Mouse (Mus musculus) forebrain, embryonic 14.5 days (tissue): ENCODE measurements at regions not wholly inside any gene's neighbourhood (a gene's known extent, or its start where the extent isn't known, plus 50 kb on each side); places are given as distances from the start of the nearest gene placed in this dataset.

ENCODE experiments used
- ATAC-seq: fragments of 200-750 bp; cut with Nextera tagmentation; 2 replicates; pipeline ENCODE4 v1.8.0; 2017; ENCODE audit warnings: mild to moderate bottlenecking, moderate library complexity
- DNase-seq: peaks from one replicate; pipeline ENCODE4 v3.0.0-alpha.2; 2015; ENCODE audit warnings: low spot score
- H3K27ac ChIP-seq: fragments of 300-500 bp; sonication (generic); 2 replicates; pipeline ENCODE4 v1.5.1; 2014; ENCODE audit warnings: low read depth, mild to moderate bottlenecking, control low read depth, low read length, moderate library complexity
- H3K27me3 ChIP-seq: fragments of 300-500 bp; sonication (generic); replicated peaks from 2 replicates; pipeline ENCODE4 v1.6.1; 2014; ENCODE audit warnings: low read length, control low read depth, mixed read lengths; ENCODE audit not compliant: control insufficient read depth, insufficient read depth
- H3K36me3 ChIP-seq: fragments of 300-500 bp; sonication (generic); 2 replicates; pipeline ENCODE4 v1.6.1; 2014; ENCODE audit warnings: low read length, control low read depth; ENCODE audit not compliant: control insufficient read depth, insufficient read depth
- H3K4me1 ChIP-seq: fragments of 300-500 bp; sonication (generic); 2 replicates; pipeline ENCODE4 v1.6.1; 2014; ENCODE audit warnings: antibody characterized with exemption, low read length, control low read depth; ENCODE audit not compliant: control insufficient read depth, insufficient read depth
- H3K4me2 ChIP-seq: fragments of 300-500 bp; sonication (generic); 2 replicates; pipeline ENCODE4 v1.6.1; 2014; ENCODE audit warnings: mild to moderate bottlenecking, control low read depth, low read length
- H3K4me3 ChIP-seq: fragments of 300-500 bp; sonication (generic); 2 replicates; pipeline ENCODE4 v1.5.1; 2014; ENCODE audit warnings: low read depth, low read length, control low read depth
- H3K9ac ChIP-seq: fragments of 300-500 bp; sonication (generic); 2 replicates; pipeline ENCODE4 v1.6.1; 2014; ENCODE audit warnings: mild to moderate bottlenecking, low read length, control low read depth, moderate library complexity
- H3K9me3 ChIP-seq: fragments of 300-500 bp; sonication (generic); replicated peaks from 2 replicates; pipeline ENCODE4 v1.6.1; 2016; ENCODE audit warnings: low read length, control low read depth, mixed read lengths; ENCODE audit not compliant: control insufficient read depth
- WGBS: fragments of 180-500 bp; shearing (Covaris S2); extraction: QIAGEN DNeasy Blood & Tissue Kit; methylation state at CpG from one replicate; pipeline ENCODE4 v1.1.7; 2014; 5-methylcytosine and 5-hydroxymethylcytosine counted together

DNA sequence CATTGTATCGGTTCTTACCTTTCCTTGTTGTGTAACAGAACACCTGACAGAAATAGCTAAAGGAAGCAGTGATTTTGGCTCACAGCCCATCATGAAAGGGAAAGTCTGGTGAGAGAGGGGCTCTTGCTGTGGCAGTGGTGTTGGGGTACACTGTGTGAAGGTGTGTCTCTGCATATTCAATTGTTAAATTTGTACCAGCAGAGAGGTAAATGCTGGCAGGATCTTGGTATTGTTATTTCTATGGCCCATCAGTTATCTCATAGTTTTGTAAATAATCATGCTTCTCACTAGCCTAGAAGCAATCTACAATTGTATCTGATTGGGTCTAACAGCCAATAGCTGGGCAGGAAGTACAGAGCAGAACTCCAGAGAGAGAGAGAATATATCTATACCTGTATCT lies 95.7 kb downstream of the Mfap3l start:
- Histone ChIP-seq H3K9ac (no peak overlapping the region), H3K4me1 (no peaks in the 10 kb centered on the region), H3K4me2 (no peak overlapping the region), H3K27ac (no peak overlapping the region), H3K36me3 (no peaks in the 10 kb centered on the region), H3K4me3 (no peak overlapping the region), H3K27me3 (no peaks in the 10 kb centered on the region), H3K9me3 (no peaks in the 10 kb centered on the region)
- no peak for DNase-seq
- no peak for ATAC-seq
- 98% methylated on average over 1 of the region's 1 CpGs for WGBS

DNA sequence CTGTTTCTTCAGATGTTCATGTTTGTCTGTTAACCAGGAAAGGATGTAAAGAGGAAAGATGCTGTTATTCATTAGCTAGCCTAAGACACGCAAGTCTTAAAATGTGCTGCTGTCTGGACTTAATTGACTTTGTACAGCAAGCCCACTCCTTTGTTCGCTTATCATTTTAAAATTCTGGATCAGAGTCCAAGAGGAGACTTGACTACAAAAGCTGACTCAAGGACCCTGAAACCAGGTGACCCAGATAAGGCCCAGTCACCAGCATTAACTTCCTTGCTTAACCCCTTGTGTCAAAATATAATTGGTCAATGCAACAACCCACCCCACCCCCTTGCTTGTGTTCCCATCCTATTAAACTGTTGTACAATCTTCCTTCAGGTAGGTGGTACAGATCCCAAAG lies 99.9 kb downstream of the Mfap3l start:
- H3K27ac ChIP-seq, result no peak overlapping the region
- H3K9me3 ChIP-seq, result no peaks in the 10 kb centered on the region
- H3K27me3 ChIP-seq, result no peaks in the 10 kb centered on the region
- no peak overlapping the region for H3K4me3 ChIP-seq
- no peak overlapping the region for H3K4me2 ChIP-seq
- H3K4me1 ChIP-seq, result no peaks in the 10 kb centered on the region
- no peaks in the 10 kb centered on the region for H3K36me3 ChIP-seq
- ATAC-seq, result no peak
- WGBS, result 85% methylated on average over 2 of the region's 2 CpGs
- DNase-seq, result no peak
- no peak overlapping the region for H3K9ac ChIP-seq

DNA sequence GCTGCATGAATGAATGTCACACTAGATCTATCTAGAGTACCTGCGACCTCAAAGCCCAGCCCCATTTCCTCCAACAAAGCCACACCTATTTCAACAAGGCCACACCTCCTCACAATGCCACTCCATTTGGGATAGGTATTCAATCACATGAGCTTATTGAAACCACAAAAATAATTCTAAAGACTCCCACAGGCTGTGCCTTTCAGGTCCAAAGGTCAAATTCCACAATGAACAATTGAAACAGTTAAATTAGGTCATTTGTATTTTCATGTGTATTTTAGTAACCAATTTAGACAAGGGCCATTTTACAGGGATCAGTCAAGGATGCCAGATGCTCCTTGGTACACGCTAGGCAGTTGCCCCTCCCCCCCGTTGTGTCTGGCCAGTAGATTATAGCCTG lies 103.3 kb downstream of the Mfap3l start:
- no peak for DNase-seq
- no peaks in the 10 kb centered on the region for H3K27me3 ChIP-seq
- H3K4me1 ChIP-seq, result no peaks in the 10 kb centered on the region
- no peak overlapping the region for H3K4me3 ChIP-seq
- ATAC-seq, result no peak
- no peak overlapping the region for H3K4me2 ChIP-seq
- H3K36me3 ChIP-seq, result no peaks in the 10 kb centered on the region
- WGBS, result 69% methylated on average over 3 of the region's 3 CpGs
- H3K9ac ChIP-seq, result no peak overlapping the region
- H3K9me3 ChIP-seq, result no peaks in the 10 kb centered on the region
- no peak overlapping the region for H3K27ac ChIP-seq

DNA sequence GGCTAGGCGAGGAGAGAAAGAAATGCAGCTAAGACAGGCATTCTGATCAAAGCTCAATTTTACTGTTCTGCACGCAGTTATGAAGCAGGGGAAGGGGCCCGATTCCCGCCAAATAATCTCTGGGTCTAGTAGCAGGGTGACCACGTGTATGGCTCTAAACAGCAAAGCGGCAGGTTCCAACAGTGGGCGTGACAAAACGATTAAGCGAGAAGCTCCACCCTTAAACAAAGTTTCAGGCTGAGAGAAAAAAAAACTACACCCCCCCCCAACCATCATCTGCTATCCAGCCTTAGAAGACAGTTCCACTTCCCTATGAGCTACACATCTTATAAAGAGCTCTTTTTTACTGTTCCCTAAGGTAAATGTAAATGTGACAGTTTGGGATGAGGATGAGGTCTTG lies 103.8 kb downstream of the Mfap3l start:
- Histone ChIP-seq H3K9ac (no peak overlapping the region), H3K4me2 (no peak overlapping the region), H3K36me3 (no peaks in the 10 kb centered on the region), H3K4me1 (no peaks in the 10 kb centered on the region), H3K27me3 (no peaks in the 10 kb centered on the region), H3K9me3 (no peaks in the 10 kb centered on the region), H3K27ac (no peak overlapping the region), H3K4me3 (no peak overlapping the region)
- ATAC-seq, result no peak
- WGBS, result 92% methylated on average over 9 of the region's 9 CpGs
- DNase-seq, result no peak

DNA sequence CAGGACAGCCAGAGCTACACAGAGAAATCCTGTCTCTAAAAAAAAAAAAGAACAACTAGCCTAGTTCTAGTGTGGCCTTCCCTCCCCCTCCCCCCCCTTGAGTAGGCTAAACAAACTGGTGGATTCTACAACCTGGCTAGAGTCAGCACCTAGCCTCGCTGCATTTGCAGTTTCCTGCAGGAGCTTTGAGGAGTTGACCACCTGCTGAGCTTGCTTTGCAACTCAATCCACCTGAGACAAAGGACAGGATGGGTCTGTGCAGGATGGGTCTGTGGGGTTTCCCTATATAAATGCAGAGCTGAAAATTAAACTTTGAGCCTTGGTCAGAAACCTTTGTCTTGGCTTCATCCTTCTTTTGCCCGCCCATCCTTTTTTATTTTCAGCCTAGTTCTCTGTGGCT lies 104.3 kb downstream of the Mfap3l start:
- no peaks in the 10 kb centered on the region for H3K4me1 ChIP-seq
- no peaks in the 10 kb centered on the region for H3K9me3 ChIP-seq
- ATAC-seq, result no peak
- H3K27me3 ChIP-seq, result no peaks in the 10 kb centered on the region
- no peak overlapping the region for H3K9ac ChIP-seq
- no peak overlapping the region for H3K4me2 ChIP-seq
- H3K4me3 ChIP-seq, result no peak overlapping the region
- no peak for DNase-seq
- H3K36me3 ChIP-seq, result no peaks in the 10 kb centered on the region
- H3K27ac ChIP-seq, result no peak overlapping the region
- 48% methylated on average over 2 of the region's 2 CpGs for WGBS

DNA sequence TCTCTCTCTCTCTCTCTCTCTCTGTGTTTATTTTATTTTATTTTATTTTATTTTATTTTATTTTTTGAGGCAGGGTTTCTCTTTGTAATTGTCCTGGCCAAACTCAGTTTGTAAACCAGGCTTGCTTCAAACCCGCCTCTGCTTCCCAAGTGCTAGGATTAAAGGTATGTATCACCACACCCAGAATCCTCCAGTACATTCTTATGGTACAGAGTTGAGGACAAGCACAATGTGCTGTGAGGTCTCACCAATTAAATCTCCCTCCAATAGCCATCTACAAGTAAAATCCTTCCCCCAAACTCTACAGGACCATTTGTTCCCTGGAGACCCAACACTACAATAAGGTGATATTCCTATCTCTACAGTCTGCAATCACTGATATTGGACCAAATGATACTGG lies 105.0 kb downstream of the Mfap3l start:
- H3K9ac ChIP-seq, result no peak overlapping the region
- H3K27me3 ChIP-seq, result no peaks in the 10 kb centered on the region
- no peaks in the 10 kb centered on the region for H3K9me3 ChIP-seq
- DNase-seq (no peak), ATAC-seq (no peak)
- H3K4me1 ChIP-seq, result no peaks in the 10 kb centered on the region
- no peaks in the 10 kb centered on the region for H3K36me3 ChIP-seq
- H3K4me3 ChIP-seq, result no peak overlapping the region
- WGBS, result 83% methylated on average over 1 of the region's 1 CpGs
- no peak overlapping the region for H3K27ac ChIP-seq
- no peak overlapping the region for H3K4me2 ChIP-seq

DNA sequence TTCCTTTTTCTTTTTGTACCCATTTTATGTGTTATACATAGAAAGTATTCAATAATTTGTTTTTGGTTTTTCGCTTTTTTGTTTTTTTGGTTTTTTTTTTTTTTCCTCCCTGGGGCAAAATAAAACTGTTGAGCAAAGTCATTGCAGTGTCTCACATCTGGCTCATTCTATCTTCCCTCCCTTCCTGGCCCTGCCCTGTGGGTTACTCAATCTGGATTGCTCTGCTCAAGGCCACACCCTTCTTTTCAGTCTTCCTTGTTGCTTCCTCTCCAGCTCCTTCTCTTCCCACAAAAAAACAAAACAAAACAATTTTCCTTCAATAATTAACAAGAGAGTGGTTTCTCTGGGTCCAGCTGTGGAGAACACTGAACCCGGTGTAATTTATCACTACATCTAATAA lies 113.2 kb downstream of the Mfap3l start:
- H3K9ac ChIP-seq, result no peak overlapping the region
- DNase-seq (no peak), ATAC-seq (no peak)
- no peak overlapping the region for H3K27ac ChIP-seq
- H3K4me1 ChIP-seq, result no peaks in the 10 kb centered on the region
- H3K4me2 ChIP-seq, result no peak overlapping the region
- WGBS, result 93% methylated on average over 2 of the region's 2 CpGs
- no peaks in the 10 kb centered on the region for H3K27me3 ChIP-seq
- no peaks in the 10 kb centered on the region for H3K36me3 ChIP-seq
- no peak overlapping the region for H3K4me3 ChIP-seq
- H3K9me3 ChIP-seq, result no peaks in the 10 kb centered on the region

DNA sequence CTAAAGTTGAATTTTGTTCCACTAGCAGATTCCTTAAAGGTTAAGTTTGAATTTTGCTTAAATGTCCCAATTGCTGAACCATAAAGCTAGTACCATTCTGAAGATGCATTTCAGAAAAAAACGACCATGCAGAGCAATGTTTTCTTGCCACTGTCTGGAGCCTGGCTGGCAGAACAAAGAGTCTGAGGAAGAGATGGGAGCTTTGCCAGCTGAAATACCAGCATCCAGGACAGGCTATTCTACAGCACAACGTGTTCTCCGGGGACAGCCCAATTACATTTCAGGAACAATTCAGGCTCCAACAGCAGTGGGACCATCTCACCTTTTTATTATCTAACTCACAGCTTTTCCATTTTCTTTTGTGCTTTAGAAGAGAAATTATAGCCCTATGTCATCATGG lies 113.9 kb downstream of the Mfap3l start:
- no peaks in the 10 kb centered on the region for H3K27me3 ChIP-seq
- 41% methylated on average over 3 of the region's 3 CpGs for WGBS
- no peaks in the 10 kb centered on the region for H3K4me1 ChIP-seq
- no peak overlapping the region for H3K4me3 ChIP-seq
- DNase-seq (peak; percentile 28), ATAC-seq (no peak)
- no peaks in the 10 kb centered on the region for H3K9me3 ChIP-seq
- no peak overlapping the region for H3K4me2 ChIP-seq
- H3K36me3 ChIP-seq, result no peaks in the 10 kb centered on the region
- H3K9ac ChIP-seq, result no peak overlapping the region
- H3K27ac ChIP-seq, result no peak overlapping the region

DNA sequence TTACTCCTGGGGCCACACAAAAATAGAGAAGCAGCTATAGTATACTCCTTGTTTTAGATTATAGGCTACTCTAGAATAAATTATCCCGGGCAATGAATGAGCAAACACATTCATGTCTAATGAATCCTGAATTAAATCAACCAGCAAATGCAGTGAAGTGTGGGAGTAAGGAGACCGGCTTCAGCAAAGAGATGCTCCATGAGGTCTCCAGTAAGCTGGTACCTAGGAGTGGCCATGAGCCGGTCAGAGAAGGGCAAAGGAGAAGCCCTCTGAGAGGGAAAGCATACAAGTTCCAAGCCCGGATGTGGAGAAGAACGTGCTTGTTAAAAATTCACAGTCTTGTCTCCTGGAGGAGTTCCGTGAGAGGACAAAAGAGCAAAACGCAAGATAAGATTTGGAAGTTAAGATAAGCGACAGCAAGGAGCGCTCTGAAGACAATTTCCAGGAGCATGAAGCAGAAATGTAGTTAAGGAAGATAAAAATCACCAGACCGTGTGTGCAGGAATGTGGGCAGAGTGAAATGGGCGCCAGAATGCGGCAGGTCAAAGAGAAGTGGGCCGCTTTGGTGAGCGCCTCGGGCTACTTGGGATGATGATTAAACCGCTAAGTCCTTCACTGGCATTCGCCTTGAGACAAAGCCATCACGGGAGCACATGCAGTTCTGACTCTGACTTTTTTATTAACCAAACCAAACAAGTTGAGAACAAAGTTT lies 123.2 kb downstream of the Mfap3l start:
- no peak overlapping the region for H3K4me2 ChIP-seq
- ATAC-seq, result no peak
- H3K36me3 ChIP-seq, result no peaks in the 10 kb centered on the region
- H3K9ac ChIP-seq, result no peak overlapping the region
- no peaks in the 10 kb centered on the region for H3K27me3 ChIP-seq
- WGBS, result 86% methylated on average over 18 of the region's 18 CpGs
- DNase-seq, result no peak
- no peaks in the 10 kb centered on the region for H3K9me3 ChIP-seq
- H3K4me3 ChIP-seq, result no peak overlapping the region
- no peak overlapping the region for H3K27ac ChIP-seq
- no peaks in the 10 kb centered on the region for H3K4me1 ChIP-seq
